Mouse (Mus musculus): ENCODE results near the gene Prkg1. TPM values are rescaled to one million over a fixed set of nuclear protein-coding genes. Genes with fewer than 3 reads are reported as not detected.

Prkg1 gene
- polyA plus RNA-seq, 1 experiment from 2014 or later, result 10.3 TPM

DNA sequence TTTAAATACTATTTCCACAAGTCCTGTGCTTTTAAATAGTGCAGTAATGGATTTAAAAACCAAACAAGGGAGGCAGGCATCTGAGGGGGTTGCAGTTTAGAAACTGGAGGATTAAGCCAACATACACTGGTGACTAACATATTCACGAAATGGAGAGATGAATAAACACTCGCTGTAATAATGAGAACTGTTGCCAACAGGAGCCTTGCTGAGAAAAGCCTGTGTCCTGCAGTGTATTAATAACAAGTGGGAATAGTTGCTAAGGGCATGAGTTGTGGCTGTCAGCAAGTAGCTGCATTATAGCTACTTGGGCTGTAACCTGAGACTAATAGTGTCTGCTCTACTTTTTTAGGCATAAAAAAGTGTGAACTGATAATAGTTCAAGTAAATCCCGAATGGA, 480.3 kb downstream of the Prkg1 start:
- no peaks in the 10 kb centered on the region for H3K4me1 ChIP-seq (ENCODE audit: control insufficient read depth, insufficient read depth, low read length)
- ATAC-seq (ENCODE audit: low read depth), result no peak
- H3K9me3 ChIP-seq (ENCODE audit: control insufficient read depth, low read length), result no peaks in the 10 kb centered on the region
- H3K4me3 ChIP-seq (ENCODE audit: low read depth, low read length), result no peak overlapping the region
- H3K27ac ChIP-seq (ENCODE audit: low read depth, low read length), result no peak overlapping the region
- no peaks in the 10 kb centered on the region for H3K27me3 ChIP-seq (ENCODE audit: control insufficient read depth, insufficient read depth, low read length)
- H3K4me2 ChIP-seq (ENCODE audit: low read depth, low read length), result no peak overlapping the region
- no peak overlapping the region for H3K9ac ChIP-seq (replicated peaks; ENCODE audit: low read depth, low read length)
- H3K36me3 ChIP-seq (ENCODE audit: control insufficient read depth, insufficient read depth, low read length), result no peaks in the 10 kb centered on the region
- WGBS, result 52% methylated on average over 3 of the region's 3 CpGs

- H3K9ac ChIP-seq (replicated peaks; ENCODE audit: low read depth, low read length), result no peak overlapping the region
- no peak overlapping the region for H3K4me3 ChIP-seq (ENCODE audit: low read depth, low read length)
- H3K27me3 ChIP-seq (ENCODE audit: control insufficient read depth, insufficient read depth, low read length), result no peaks in the 10 kb centered on the region
- 88% methylated on average over 7 of the region's 7 CpGs for WGBS
- H3K4me1 ChIP-seq (ENCODE audit: control insufficient read depth, insufficient read depth, low read length), result no peaks in the 10 kb centered on the region
- no peak overlapping the region for H3K27ac ChIP-seq (ENCODE audit: low read depth, low read length)
- no peak for ATAC-seq (ENCODE audit: low read depth)
- no peak overlapping the region for H3K4me2 ChIP-seq (ENCODE audit: low read depth, low read length)
- H3K9me3 ChIP-seq (ENCODE audit: control insufficient read depth, low read length), result no peaks in the 10 kb centered on the region
- H3K36me3 ChIP-seq (ENCODE audit: control insufficient read depth, insufficient read depth, low read length), result no peaks in the 10 kb centered on the region
Observed at GRCm38 (mm10) chr19:31284126-31284525, 480.7 kb downstream of the Prkg1 start.

DNA sequence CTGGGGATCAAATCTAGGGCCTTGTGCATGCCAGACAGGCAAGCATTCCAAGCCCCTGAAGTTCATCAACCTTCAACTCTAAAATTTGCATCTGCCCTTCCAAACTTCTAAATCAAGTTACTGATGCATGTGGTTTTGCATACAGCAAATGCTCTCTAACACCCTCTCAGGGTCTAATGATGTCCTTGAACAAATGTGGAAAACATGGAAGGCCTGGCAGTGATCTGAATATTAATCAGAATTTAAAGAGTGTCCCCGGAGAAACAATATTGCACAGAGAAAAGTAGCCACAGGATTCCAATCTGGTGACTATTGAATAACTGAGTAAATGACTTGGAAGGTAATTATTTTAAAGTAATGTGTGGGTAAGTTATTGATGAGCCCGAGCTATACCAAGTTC, 481.2 kb downstream of the Prkg1 start:
- H3K27me3 ChIP-seq (ENCODE audit: control insufficient read depth, insufficient read depth, low read length), result no peaks in the 10 kb centered on the region
- H3K4me3 ChIP-seq (ENCODE audit: low read depth, low read length), result no peak overlapping the region
- H3K4me2 ChIP-seq (ENCODE audit: low read depth, low read length), result no peak overlapping the region
- H3K27ac ChIP-seq (ENCODE audit: low read depth, low read length), result no peak overlapping the region
- 31% methylated on average over 2 of the region's 2 CpGs for WGBS
- H3K36me3 ChIP-seq (ENCODE audit: control insufficient read depth, insufficient read depth, low read length), result no peaks in the 10 kb centered on the region
- no peaks in the 10 kb centered on the region for H3K4me1 ChIP-seq (ENCODE audit: control insufficient read depth, insufficient read depth, low read length)
- no peak for ATAC-seq (ENCODE audit: low read depth)
- H3K9ac ChIP-seq (replicated peaks; ENCODE audit: low read depth, low read length), result no peak overlapping the region
- H3K9me3 ChIP-seq (ENCODE audit: control insufficient read depth, low read length), result no peaks in the 10 kb centered on the region

DNA sequence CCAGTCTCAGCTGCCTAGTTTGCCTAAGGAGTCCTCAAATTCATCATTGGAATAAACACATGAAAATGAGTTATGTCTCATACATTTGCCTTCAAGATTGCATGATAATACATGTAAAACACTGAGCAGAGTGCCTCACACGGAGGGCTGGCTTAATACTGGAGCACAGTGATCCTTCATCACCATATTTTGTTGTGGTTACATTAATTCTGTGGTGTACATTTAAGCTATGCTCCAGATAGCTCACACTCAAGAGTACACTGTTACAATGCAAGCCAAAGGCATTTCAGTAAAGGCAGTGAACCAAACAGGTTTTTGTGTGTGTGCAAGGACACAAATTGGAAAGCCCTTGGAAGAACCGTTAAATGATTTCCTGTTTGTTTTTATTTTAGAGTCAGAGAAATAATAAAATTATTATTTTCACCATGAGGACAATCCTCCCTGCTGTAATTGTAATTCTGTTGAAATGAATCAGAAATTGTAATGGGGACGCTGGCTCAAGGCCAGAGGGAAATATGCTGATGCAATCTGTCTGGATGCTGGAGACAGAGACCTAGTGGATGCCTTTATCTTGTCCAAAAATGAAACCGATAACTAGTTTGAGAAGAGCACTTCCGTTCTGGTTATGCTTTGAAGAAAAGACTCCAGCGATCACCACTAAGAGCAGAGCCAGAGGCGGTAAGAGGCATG, 484.9 kb downstream of the Prkg1 start:
- Histone ChIP-seq H3K27me3 (ENCODE audit: control insufficient read depth, insufficient read depth, low read length) (no peaks in the 10 kb centered on the region), H3K4me3 (ENCODE audit: low read depth, low read length) (no peak overlapping the region), H3K27ac (ENCODE audit: low read depth, low read length) (no peak overlapping the region), H3K9me3 (ENCODE audit: control insufficient read depth, low read length) (no peaks in the 10 kb centered on the region), H3K4me2 (ENCODE audit: low read depth, low read length) (no peak overlapping the region), H3K36me3 (ENCODE audit: control insufficient read depth, insufficient read depth, low read length) (no peaks in the 10 kb centered on the region), H3K9ac (replicated peaks; ENCODE audit: low read depth, low read length) (no peak overlapping the region), H3K4me1 (ENCODE audit: control insufficient read depth, insufficient read depth, low read length) (no peaks in the 10 kb centered on the region)
- 80% methylated on average over 7 of the region's 7 CpGs for WGBS
- no peak; the same call in 1 of the 2 replicates for ATAC-seq (ENCODE audit: low read depth)

DNA sequence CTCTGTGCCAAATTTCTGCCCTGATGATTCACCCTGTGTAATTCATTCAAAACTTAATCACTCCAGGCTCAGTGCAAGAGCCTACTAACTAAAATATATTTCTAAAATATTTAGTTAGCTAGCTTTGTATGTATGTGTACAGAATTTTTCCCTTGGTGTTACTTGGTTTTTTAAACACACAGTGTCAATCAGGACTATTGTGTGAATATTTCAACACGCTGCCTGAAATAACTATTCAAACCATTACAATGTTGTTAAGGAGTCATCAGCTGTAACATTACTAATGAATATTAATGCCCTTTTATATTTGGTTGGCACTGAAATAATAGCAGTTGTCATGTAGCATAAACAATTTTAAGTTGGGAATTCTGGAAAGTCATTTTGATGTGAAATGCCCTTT, 502.4 kb downstream of the Prkg1 start:
- H3K27me3 ChIP-seq (ENCODE audit: control insufficient read depth, insufficient read depth, low read length), result no peaks in the 10 kb centered on the region
- 61% methylated on average over 1 of the region's 1 CpGs for WGBS
- H3K36me3 ChIP-seq (ENCODE audit: control insufficient read depth, insufficient read depth, low read length), result no peaks in the 10 kb centered on the region
- no peak overlapping the region for H3K27ac ChIP-seq (ENCODE audit: low read depth, low read length)
- no peaks in the 10 kb centered on the region for H3K4me1 ChIP-seq (ENCODE audit: control insufficient read depth, insufficient read depth, low read length)
- no peaks in the 10 kb centered on the region for H3K9me3 ChIP-seq (ENCODE audit: control insufficient read depth, low read length)
- no peak overlapping the region for H3K9ac ChIP-seq (replicated peaks; ENCODE audit: low read depth, low read length)
- H3K4me3 ChIP-seq (ENCODE audit: low read depth, low read length), result no peak overlapping the region
- no peak for ATAC-seq (ENCODE audit: low read depth)
- no peak overlapping the region for H3K4me2 ChIP-seq (ENCODE audit: low read depth, low read length)

GRCm38 (mm10) chr19:31260494-31260893, 504.3 kb downstream of the Prkg1 start:
- Histone ChIP-seq H3K36me3 (ENCODE audit: control insufficient read depth, insufficient read depth, low read length) (no peaks in the 10 kb centered on the region), H3K27me3 (ENCODE audit: control insufficient read depth, insufficient read depth, low read length) (no peaks in the 10 kb centered on the region), H3K27ac (ENCODE audit: low read depth, low read length) (no peak overlapping the region), H3K9ac (replicated peaks; ENCODE audit: low read depth, low read length) (no peak overlapping the region), H3K4me3 (ENCODE audit: low read depth, low read length) (no peak overlapping the region), H3K9me3 (ENCODE audit: control insufficient read depth, low read length) (no peaks in the 10 kb centered on the region), H3K4me2 (ENCODE audit: low read depth, low read length) (no peak overlapping the region), H3K4me1 (ENCODE audit: control insufficient read depth, insufficient read depth, low read length) (no peaks in the 10 kb centered on the region)
- ATAC-seq (ENCODE audit: low read depth), result no peak

GRCm38 (mm10) chr19:31255780-31256179, 509.1 kb downstream of the Prkg1 start:
- no peaks in the 10 kb centered on the region for H3K4me1 ChIP-seq (ENCODE audit: control insufficient read depth, insufficient read depth, low read length)
- no peaks in the 10 kb centered on the region for H3K27me3 ChIP-seq (ENCODE audit: control insufficient read depth, insufficient read depth, low read length)
- H3K4me2 ChIP-seq (ENCODE audit: low read depth, low read length), result no peak overlapping the region
- H3K4me3 ChIP-seq (ENCODE audit: low read depth, low read length), result no peak overlapping the region
- H3K9me3 ChIP-seq (ENCODE audit: control insufficient read depth, low read length), result no peaks in the 10 kb centered on the region
- no peak overlapping the region for H3K9ac ChIP-seq (replicated peaks; ENCODE audit: low read depth, low read length)
- WGBS, result 69% methylated on average over 2 of the region's 2 CpGs
- no peaks in the 10 kb centered on the region for H3K36me3 ChIP-seq (ENCODE audit: control insufficient read depth, insufficient read depth, low read length)
- no peak overlapping the region for H3K27ac ChIP-seq (ENCODE audit: low read depth, low read length)
- no peak for ATAC-seq (ENCODE audit: low read depth)

- Histone ChIP-seq H3K4me2 (ENCODE audit: low read depth, low read length) (no peak overlapping the region), H3K9me3 (ENCODE audit: control insufficient read depth, low read length) (no peaks in the 10 kb centered on the region), H3K4me3 (ENCODE audit: low read depth, low read length) (no peak overlapping the region), H3K9ac (replicated peaks; ENCODE audit: low read depth, low read length) (no peak overlapping the region), H3K36me3 (ENCODE audit: control insufficient read depth, insufficient read depth, low read length) (no peaks in the 10 kb centered on the region), H3K4me1 (ENCODE audit: control insufficient read depth, insufficient read depth, low read length) (no peaks in the 10 kb centered on the region), H3K27me3 (ENCODE audit: control insufficient read depth, insufficient read depth, low read length) (no peaks in the 10 kb centered on the region), H3K27ac (ENCODE audit: low read depth, low read length) (no peak overlapping the region)
- no peak for ATAC-seq (ENCODE audit: low read depth)
Observed at GRCm38 (mm10) chr19:31232410-31232809, 532.4 kb downstream of the Prkg1 start.

DNA sequence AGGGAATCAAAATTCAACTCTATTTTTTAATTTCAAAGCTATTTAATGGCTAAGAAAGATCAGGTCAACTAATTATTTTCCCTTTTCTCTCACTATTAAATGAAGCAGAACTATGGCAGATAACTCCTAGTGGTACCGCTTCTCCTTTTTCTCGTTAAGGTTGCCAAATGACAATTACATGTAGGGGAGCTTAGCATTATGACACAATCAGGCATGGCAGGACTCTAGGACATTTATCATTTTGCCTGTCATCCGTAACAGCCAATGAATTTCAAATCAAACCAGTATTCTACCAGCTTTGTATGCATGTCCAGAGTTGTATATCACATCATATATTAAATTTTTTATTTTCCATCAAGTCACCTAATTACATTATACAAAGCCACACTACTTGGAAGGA, 536.4 kb downstream of the Prkg1 start:
- H3K9me3 ChIP-seq (ENCODE audit: control insufficient read depth, low read length), result no peaks in the 10 kb centered on the region
- 55% methylated on average over 3 of the region's 3 CpGs for WGBS
- no peak overlapping the region for H3K27ac ChIP-seq (ENCODE audit: low read depth, low read length)
- no peak overlapping the region for H3K4me3 ChIP-seq (ENCODE audit: low read depth, low read length)
- no peaks in the 10 kb centered on the region for H3K36me3 ChIP-seq (ENCODE audit: control insufficient read depth, insufficient read depth, low read length)
- ATAC-seq (ENCODE audit: low read depth), result no peak
- H3K9ac ChIP-seq (replicated peaks; ENCODE audit: low read depth, low read length), result no peak overlapping the region
- no peaks in the 10 kb centered on the region for H3K27me3 ChIP-seq (ENCODE audit: control insufficient read depth, insufficient read depth, low read length)
- H3K4me1 ChIP-seq (ENCODE audit: control insufficient read depth, insufficient read depth, low read length), result no peaks in the 10 kb centered on the region
- H3K4me2 ChIP-seq (ENCODE audit: low read depth, low read length), result no peak overlapping the region
